Mouse (Mus musculus): ENCODE measurements at regions not wholly inside any gene's neighbourhood (a gene's known extent, or its start where the extent isn't known, plus 50 kb on each side); places are given as distances from the start of the nearest gene placed in this dataset.

- no peak for TF ChIP-seq CTCF (IDR thresholded peaks at IDR 0.05; ENCODE audit: control insufficient read depth, insufficient read depth, insufficient read length)
- no peak for TF ChIP-seq MYOD1 (IDR thresholded peaks at IDR 0.05; ENCODE audit: control insufficient read depth, insufficient read length, low read depth)
- no peak for TF ChIP-seq MAX (IDR thresholded peaks at IDR 0.05)
Measured at GRCm38 (mm10) chr10:24493392-24493791, 101.8 kb upstream of the Ccn2 start.
